Mouse (Mus musculus) E14TG2a.4 (cell line): Measurements from ENCODE around the gene Gli3.

Source experiments
- H3K27me3 ChIP-seq: 2 replicates; pipeline ENCODE4 v1.6.1; 2014; ENCODE audit warnings: low read length, control low read depth; ENCODE audit not compliant: insufficient read depth
- H3K36me3 ChIP-seq: 2 replicates; pipeline ENCODE4 v1.6.1; 2014; ENCODE audit warnings: low read length, control low read depth; ENCODE audit not compliant: insufficient read depth
- H3K4me1 ChIP-seq: replicated peaks from 2 replicates; pipeline ENCODE4 v1.6.1; 2014; ENCODE audit warnings: low read depth, low read length, control low read depth
- H3K4me3 ChIP-seq: replicated peaks from 2 replicates; pipeline ENCODE4 v1.5.1; 2014; ENCODE audit warnings: mild to moderate bottlenecking, low read length
- H3K9me3 ChIP-seq: 2 replicates; pipeline ENCODE4 v1.6.1; 2014; ENCODE audit warnings: low read length, control low read depth
- CTCF ChIP-seq: conservative IDR thresholded peaks from 2 replicates; pipeline ENCODE4 v1.5.1; 2014; ENCODE audit warnings: low read length
- NANOG ChIP-seq: IDR thresholded peaks from 2 replicates; pipeline ENCODE4 v1.6.1; 2014; ENCODE audit warnings: borderline replicate concordance, low read length, mixed read lengths
- POU5F1 ChIP-seq: IDR thresholded peaks from 2 replicates; pipeline ENCODE4 v1.6.1; 2014; ENCODE audit warnings: low read length, borderline replicate concordance

Gene Gli3

GRCm38 (mm10) chr13:15580458-15580857 is 117.4 kb downstream of the Gli3 start:
- Histone ChIP-seq H3K4me3 (no peak overlapping the region), H3K36me3 (no peaks in the 10 kb centered on the region), H3K9me3 (no peaks in the 10 kb centered on the region), H3K4me1 (no peaks in the 10 kb centered on the region), H3K27me3 (no peaks in the 10 kb centered on the region)
- no peak for TF ChIP-seq CTCF
- TF ChIP-seq POU5F1: no peak
- TF ChIP-seq NANOG: no peak

- TF ChIP-seq CTCF (no peak), NANOG (no peak), POU5F1 (no peak)
Measured at GRCm38 (mm10) chr13:15585941-15586340, 122.9 kb downstream of the Gli3 start.

GRCm38 (mm10) chr13:15588278-15589272 is 125.5 kb downstream of the Gli3 start:
- Histone ChIP-seq H3K4me1 (no peaks in the 10 kb centered on the region), H3K9me3 (no peaks in the 10 kb centered on the region), H3K36me3 (no peaks in the 10 kb centered on the region), H3K27me3 (no peaks in the 10 kb centered on the region), H3K4me3 (no peak overlapping the region)
- no peak for TF ChIP-seq CTCF
- no peak for TF ChIP-seq POU5F1
- no peak for TF ChIP-seq NANOG

More at GRCm38 (mm10) chr13:15585941-15586340, 122.9 kb downstream of the Gli3 start:
- Histone ChIP-seq H3K4me1 (no peaks in the 10 kb centered on the region), H3K27me3 (no peaks in the 10 kb centered on the region), H3K4me3 (no peak overlapping the region), H3K36me3 (no peaks in the 10 kb centered on the region), H3K9me3 (no peaks in the 10 kb centered on the region)

GRCm38 (mm10) chr13:15590326-15590933 is 127.4 kb downstream of the Gli3 start:
- TF ChIP-seq POU5F1: no peak
- no peak for TF ChIP-seq CTCF
- TF ChIP-seq NANOG: no peak
- Histone ChIP-seq H3K4me1 (no peaks in the 10 kb centered on the region), H3K36me3 (no peaks in the 10 kb centered on the region), H3K27me3 (no peaks in the 10 kb centered on the region), H3K4me3 (no peak overlapping the region), H3K9me3 (no peaks in the 10 kb centered on the region)

- TF ChIP-seq POU5F1 (no peak), CTCF (no peak), NANOG (no peak)
- Histone ChIP-seq H3K36me3 (no peaks in the 10 kb centered on the region), H3K27me3 (no peaks in the 10 kb centered on the region), H3K4me3 (no peak overlapping the region), H3K4me1 (no peaks in the 10 kb centered on the region), H3K9me3 (no peaks in the 10 kb centered on the region)
Measured at GRCm38 (mm10) chr13:15596667-15597066, 133.6 kb downstream of the Gli3 start.

GRCm38 (mm10) chr13:15599741-15600140 is 136.7 kb downstream of the Gli3 start:
- no peak for TF ChIP-seq POU5F1
- no peak for TF ChIP-seq CTCF
- TF ChIP-seq NANOG: no peak
- Histone ChIP-seq H3K4me3 (no peak overlapping the region), H3K27me3 (no peaks in the 10 kb centered on the region), H3K4me1 (no peaks in the 10 kb centered on the region), H3K9me3 (no peaks in the 10 kb centered on the region), H3K36me3 (no peaks in the 10 kb centered on the region)

GRCm38 (mm10) chr13:15602161-15602560 is 139.1 kb downstream of the Gli3 start:
- no peak overlapping the region for H3K4me3 ChIP-seq
- TF ChIP-seq POU5F1 (no peak), NANOG (no peak), CTCF (no peak)
- H3K4me1 ChIP-seq: no peaks in the 10 kb centered on the region
- no peaks in the 10 kb centered on the region for H3K9me3 ChIP-seq
- H3K27me3 ChIP-seq: no peaks in the 10 kb centered on the region
- no peaks in the 10 kb centered on the region for H3K36me3 ChIP-seq

GRCm38 (mm10) chr13:15602677-15603221 is 139.7 kb downstream of the Gli3 start:
- Histone ChIP-seq H3K27me3 (no peaks in the 10 kb centered on the region), H3K9me3 (no peaks in the 10 kb centered on the region), H3K36me3 (no peaks in the 10 kb centered on the region), H3K4me3 (no peak overlapping the region), H3K4me1 (no peaks in the 10 kb centered on the region)
- no peak for TF ChIP-seq NANOG
- TF ChIP-seq CTCF: no peak
- TF ChIP-seq POU5F1: no peak
